Mouse (Mus musculus): ENCODE results near the gene Maml3. TPM values are rescaled to one million over a fixed set of nuclear protein-coding genes. Genes with fewer than 3 reads are reported as not detected.

The Maml3 gene
- polyA plus RNA-seq, 1 experiment from 2014 or later: 5.0 TPM

DNA sequence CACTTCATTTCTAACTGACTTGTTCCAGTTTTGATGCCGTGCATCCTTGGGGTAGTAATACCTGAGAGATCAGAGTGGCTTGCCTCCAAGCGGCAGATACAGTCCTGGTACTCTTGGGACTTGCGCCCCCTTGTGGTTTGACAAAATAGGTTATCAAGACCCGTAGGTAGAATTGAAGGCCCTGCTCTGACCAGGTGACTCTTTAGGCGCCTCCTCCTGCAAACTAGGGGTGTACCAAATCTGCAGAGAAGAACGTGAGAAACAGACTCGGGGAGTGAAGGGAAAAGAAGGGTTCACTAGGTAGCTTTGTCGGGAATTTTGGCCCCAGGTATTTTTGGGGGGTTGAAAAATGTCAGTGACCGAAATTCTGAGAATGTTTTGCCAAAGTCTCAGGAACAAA is 452.6 kb downstream of the Maml3 start:
- ATAC-seq: peak; percentile 54
- Histone ChIP-seq H3K27ac (ENCODE audit: low read length) (no peak overlapping the region), H3K9me3 (ENCODE audit: control insufficient read depth, low read length) (no peaks in the 10 kb centered on the region), H3K4me2 (ENCODE audit: low read length) (peak overlapping the region; percentile 42), H3K4me1 (replicated peaks; ENCODE audit: control insufficient read depth, insufficient read depth, low read length) (peaks cover 11% of the 10 kb centered on the region), H3K27me3 (replicated peaks; ENCODE audit: control insufficient read depth, insufficient read depth, low read length) (no peaks in the 10 kb centered on the region), H3K36me3 (ENCODE audit: control insufficient read depth, insufficient read depth) (no peaks in the 10 kb centered on the region), H3K4me3 (replicated peaks; ENCODE audit: low read length) (no peak overlapping the region; the same call in 1 of the 2 replicates), H3K9ac (replicated peaks; ENCODE audit: low read depth, low read length) (no peak overlapping the region)
- 1% methylated on average over 9 of the region's 9 CpGs for WGBS

DNA sequence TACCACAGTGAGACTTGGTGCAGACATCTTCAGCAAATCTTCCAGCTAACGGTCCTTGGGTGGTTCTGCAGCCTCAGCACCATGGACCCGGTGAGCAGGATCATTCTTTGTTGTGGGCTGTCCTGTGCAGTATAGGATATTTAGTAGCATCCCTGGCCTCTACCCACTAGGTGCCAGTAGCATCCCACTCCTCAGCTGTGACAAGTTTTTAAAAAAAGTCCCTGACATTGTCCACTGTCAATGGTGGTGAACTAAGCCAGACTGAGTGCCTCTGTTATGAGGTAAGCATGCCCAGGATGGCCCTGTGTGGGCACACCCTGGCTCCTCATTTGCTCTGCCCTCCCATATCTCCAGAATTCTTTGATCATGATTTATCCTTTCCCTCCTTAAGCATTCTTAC is 453.7 kb downstream of the Maml3 start:
- Histone ChIP-seq H3K4me1 (replicated peaks; ENCODE audit: control insufficient read depth, insufficient read depth, low read length) (peaks cover 11% of the 10 kb centered on the region), H3K9me3 (ENCODE audit: control insufficient read depth, low read length) (no peaks in the 10 kb centered on the region), H3K27ac (ENCODE audit: low read length) (no peak overlapping the region), H3K27me3 (replicated peaks; ENCODE audit: control insufficient read depth, insufficient read depth, low read length) (no peaks in the 10 kb centered on the region), H3K4me3 (replicated peaks; ENCODE audit: low read length) (no peak overlapping the region), H3K4me2 (ENCODE audit: low read length) (no peak overlapping the region), H3K9ac (replicated peaks; ENCODE audit: low read depth, low read length) (no peak overlapping the region), H3K36me3 (ENCODE audit: control insufficient read depth, insufficient read depth) (no peaks in the 10 kb centered on the region)
- 85% methylated on average over 2 of the region's 2 CpGs for WGBS
- ATAC-seq: peak; percentile 45

DNA sequence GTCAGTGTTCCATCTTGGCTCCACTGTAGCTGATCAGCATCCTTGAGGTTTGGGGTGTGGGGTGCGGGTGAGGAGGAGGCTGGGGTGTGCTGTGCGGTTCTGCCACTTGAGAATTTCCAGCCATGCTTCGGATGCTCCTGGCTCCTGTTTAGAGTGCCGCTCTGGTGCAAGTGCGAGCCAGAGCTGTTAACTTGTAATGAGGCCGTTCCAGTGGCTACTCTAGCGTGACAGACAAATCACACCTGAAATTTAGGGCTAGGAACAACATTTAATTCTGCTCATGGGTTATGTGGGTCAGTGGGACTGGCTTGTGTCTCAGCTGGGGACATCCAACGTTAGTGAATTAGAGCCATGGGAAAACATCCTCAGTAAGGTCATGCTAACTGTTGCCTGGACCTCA is 454.9 kb downstream of the Maml3 start:
- peaks cover 11% of the 10 kb centered on the region for H3K4me1 ChIP-seq (replicated peaks; ENCODE audit: control insufficient read depth, insufficient read depth, low read length)
- WGBS: 87% methylated on average over 8 of the region's 8 CpGs

DNA sequence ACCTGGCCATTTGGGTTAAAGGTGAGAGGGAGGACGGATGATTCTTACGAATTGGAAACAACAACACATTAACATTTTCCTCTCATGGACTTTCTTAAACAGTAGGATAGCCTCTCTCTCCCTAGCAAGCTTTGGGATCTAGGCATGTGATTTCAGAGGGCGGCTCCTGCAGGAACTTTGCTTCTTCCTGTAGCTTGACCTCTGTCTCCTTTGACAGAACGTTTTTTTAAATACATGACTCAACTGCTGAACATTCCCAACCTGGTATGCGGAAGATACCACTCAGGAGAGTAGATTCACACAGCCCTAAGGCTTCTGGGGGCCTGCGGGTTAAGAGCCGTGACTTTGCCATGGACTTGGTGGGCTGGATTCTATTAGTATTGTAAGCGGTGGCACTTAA is 455.4 kb downstream of the Maml3 start:
- H3K9me3 ChIP-seq (ENCODE audit: control insufficient read depth, low read length): no peaks in the 10 kb centered on the region
- H3K9ac ChIP-seq (replicated peaks; ENCODE audit: low read depth, low read length): no peak overlapping the region
- no peak overlapping the region for H3K4me3 ChIP-seq (replicated peaks; ENCODE audit: low read length)
- WGBS: 86% methylated on average over 8 of the region's 8 CpGs
- H3K36me3 ChIP-seq (ENCODE audit: control insufficient read depth, insufficient read depth): no peaks in the 10 kb centered on the region
- H3K27ac ChIP-seq (ENCODE audit: low read length): no peak overlapping the region
- no peak for ATAC-seq
- H3K4me2 ChIP-seq (ENCODE audit: low read length): no peak overlapping the region
- peaks cover 11% of the 10 kb centered on the region for H3K4me1 ChIP-seq (replicated peaks; ENCODE audit: control insufficient read depth, insufficient read depth, low read length)
- H3K27me3 ChIP-seq (replicated peaks; ENCODE audit: control insufficient read depth, insufficient read depth, low read length): no peaks in the 10 kb centered on the region

More for the DNA sequence above, 454.9 kb downstream of the Maml3 start:
- H3K4me2 ChIP-seq (ENCODE audit: low read length): no peak overlapping the region
- H3K36me3 ChIP-seq (ENCODE audit: control insufficient read depth, insufficient read depth): no peaks in the 10 kb centered on the region
- H3K4me3 ChIP-seq (replicated peaks; ENCODE audit: low read length): no peak overlapping the region
- no peak for ATAC-seq
- no peaks in the 10 kb centered on the region for H3K9me3 ChIP-seq (ENCODE audit: control insufficient read depth, low read length)
- H3K27me3 ChIP-seq (replicated peaks; ENCODE audit: control insufficient read depth, insufficient read depth, low read length): no peaks in the 10 kb centered on the region
- no peak overlapping the region for H3K9ac ChIP-seq (replicated peaks; ENCODE audit: low read depth, low read length)
- no peak overlapping the region for H3K27ac ChIP-seq (ENCODE audit: low read length)

DNA sequence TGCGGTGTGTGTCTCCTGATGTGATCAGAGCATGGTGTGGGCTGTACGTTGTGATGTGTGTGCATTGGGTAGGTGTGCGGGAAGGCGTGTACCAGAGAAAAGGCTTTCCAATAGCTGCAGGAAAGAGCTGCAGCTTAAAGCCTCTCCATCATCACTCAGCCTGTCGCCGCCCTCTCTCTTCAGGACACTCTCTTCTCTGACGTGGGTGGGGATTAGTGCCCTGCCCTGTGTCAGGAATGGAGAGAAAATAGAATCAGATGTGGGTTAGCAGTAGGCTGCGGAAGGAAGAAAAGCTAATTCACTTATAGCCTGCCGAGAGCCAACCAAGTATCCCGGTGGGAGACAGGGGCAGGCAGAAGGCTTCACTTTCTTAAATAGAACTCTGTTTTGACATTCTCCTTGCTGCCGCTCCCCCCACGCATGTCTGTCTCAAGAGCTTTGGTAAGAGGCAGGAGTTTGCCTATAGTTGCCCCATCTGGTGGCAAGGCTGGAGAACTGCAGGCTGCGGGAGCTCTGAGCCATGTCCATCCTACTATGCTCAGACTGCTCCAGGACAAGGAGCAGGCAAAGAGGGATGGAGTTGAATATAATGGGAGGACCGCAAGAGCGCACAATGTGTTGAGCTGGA is 456.7 kb downstream of the Maml3 start:
- H3K4me2 ChIP-seq (ENCODE audit: low read length): peak overlapping the region; percentile 39; the same call in 1 of the 2 replicates
- H3K4me3 ChIP-seq (replicated peaks; ENCODE audit: low read length): no peak overlapping the region
- H3K27ac ChIP-seq (ENCODE audit: low read length): no peak overlapping the region
- H3K27me3 ChIP-seq (replicated peaks; ENCODE audit: control insufficient read depth, insufficient read depth, low read length): no peaks in the 10 kb centered on the region
- ATAC-seq: peak; percentile 59
- no peak overlapping the region for H3K9ac ChIP-seq (replicated peaks; ENCODE audit: low read depth, low read length)
- H3K36me3 ChIP-seq (ENCODE audit: control insufficient read depth, insufficient read depth): no peaks in the 10 kb centered on the region
- H3K9me3 ChIP-seq (ENCODE audit: control insufficient read depth, low read length): no peaks in the 10 kb centered on the region
- peaks cover 11% of the 10 kb centered on the region for H3K4me1 ChIP-seq (replicated peaks; ENCODE audit: control insufficient read depth, insufficient read depth, low read length)
- 34% methylated on average over 15 of the region's 15 CpGs for WGBS

DNA sequence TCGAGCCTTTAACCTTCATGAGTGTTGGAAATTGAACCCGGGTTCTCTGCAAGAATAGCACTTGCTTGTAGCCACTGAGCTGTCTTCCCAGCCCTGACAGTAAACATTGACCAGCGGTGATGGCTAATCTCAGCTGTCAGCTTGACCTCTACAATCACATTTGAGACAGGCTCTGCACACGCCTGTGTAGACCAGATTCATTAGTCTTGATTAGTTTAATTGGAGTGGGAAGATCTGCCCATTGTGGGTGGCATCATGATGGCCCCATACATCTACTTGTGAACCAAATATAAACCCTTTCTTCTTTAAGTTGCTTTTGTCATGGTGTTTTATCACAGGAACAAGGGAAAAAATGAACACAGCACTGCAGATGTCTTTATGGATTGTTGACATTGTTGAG is 457.5 kb downstream of the Maml3 start:
- Histone ChIP-seq H3K9me3 (ENCODE audit: control insufficient read depth, low read length) (no peaks in the 10 kb centered on the region), H3K27ac (ENCODE audit: low read length) (no peak overlapping the region), H3K9ac (replicated peaks; ENCODE audit: low read depth, low read length) (no peak overlapping the region), H3K4me1 (replicated peaks; ENCODE audit: control insufficient read depth, insufficient read depth, low read length) (peaks cover 5% of the 10 kb centered on the region), H3K4me2 (ENCODE audit: low read length) (no peak overlapping the region), H3K27me3 (replicated peaks; ENCODE audit: control insufficient read depth, insufficient read depth, low read length) (no peaks in the 10 kb centered on the region), H3K4me3 (replicated peaks; ENCODE audit: low read length) (no peak overlapping the region), H3K36me3 (ENCODE audit: control insufficient read depth, insufficient read depth) (no peaks in the 10 kb centered on the region)
- WGBS: 88% methylated on average over 4 of the region's 4 CpGs
- ATAC-seq: no peak

DNA sequence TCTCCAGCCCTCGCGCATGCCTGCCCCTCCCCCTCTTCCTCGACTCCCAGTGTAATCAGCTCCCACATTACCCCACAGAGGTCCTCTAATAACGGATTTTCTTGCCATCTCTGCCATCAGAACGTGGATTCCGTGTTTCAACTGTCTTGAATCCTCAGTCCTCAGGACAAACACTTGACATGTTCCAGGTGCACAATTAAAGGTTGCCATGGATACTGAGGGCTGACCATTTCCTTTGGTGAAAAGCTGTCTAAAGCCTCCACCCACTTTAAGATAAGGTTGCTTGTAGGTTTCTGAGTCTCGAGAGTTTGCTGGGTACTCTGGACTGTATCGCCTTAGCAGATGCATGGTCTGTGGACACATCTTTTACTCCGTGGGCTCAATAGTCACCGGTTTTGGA is 458.6 kb downstream of the Maml3 start:
- Histone ChIP-seq H3K36me3 (ENCODE audit: control insufficient read depth, insufficient read depth) (no peaks in the 10 kb centered on the region), H3K4me3 (replicated peaks; ENCODE audit: low read length) (no peak overlapping the region), H3K4me1 (replicated peaks; ENCODE audit: control insufficient read depth, insufficient read depth, low read length) (peaks cover 3% of the 10 kb centered on the region; the same call in 1 of the 2 replicates), H3K9ac (replicated peaks; ENCODE audit: low read depth, low read length) (no peak overlapping the region), H3K27ac (ENCODE audit: low read length) (no peak overlapping the region), H3K9me3 (ENCODE audit: control insufficient read depth, low read length) (no peaks in the 10 kb centered on the region), H3K27me3 (replicated peaks; ENCODE audit: control insufficient read depth, insufficient read depth, low read length) (no peaks in the 10 kb centered on the region), H3K4me2 (ENCODE audit: low read length) (no peak overlapping the region)
- WGBS: 85% methylated on average over 10 of the region's 10 CpGs
- ATAC-seq: no peak

DNA sequence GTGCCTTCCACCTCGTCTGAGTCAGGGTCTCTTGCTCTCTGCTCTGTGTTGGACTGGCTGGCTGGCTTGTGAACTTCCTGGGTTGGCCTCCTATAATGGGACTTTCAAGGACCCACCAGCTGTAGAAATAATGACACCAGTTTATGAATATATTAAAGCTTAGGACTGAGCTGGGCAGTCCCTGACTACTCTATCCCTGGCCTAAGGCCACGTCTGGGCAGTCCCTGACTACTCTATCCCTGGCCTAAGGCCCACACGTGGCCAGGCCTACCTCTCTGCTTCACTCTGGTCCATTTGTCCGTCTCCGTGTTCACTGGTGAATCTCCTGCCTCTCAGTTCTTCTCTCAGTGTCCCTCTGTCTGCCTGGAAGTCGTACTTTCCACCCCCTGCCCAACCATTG is 459.4 kb downstream of the Maml3 start:
- WGBS: 82% methylated on average over 6 of the region's 6 CpGs
- Histone ChIP-seq H3K36me3 (ENCODE audit: control insufficient read depth, insufficient read depth) (no peaks in the 10 kb centered on the region), H3K4me1 (replicated peaks; ENCODE audit: control insufficient read depth, insufficient read depth, low read length) (peaks cover 3% of the 10 kb centered on the region; the same call in 1 of the 2 replicates), H3K9me3 (ENCODE audit: control insufficient read depth, low read length) (no peaks in the 10 kb centered on the region), H3K27me3 (replicated peaks; ENCODE audit: control insufficient read depth, insufficient read depth, low read length) (no peaks in the 10 kb centered on the region), H3K27ac (ENCODE audit: low read length) (no peak overlapping the region), H3K4me2 (ENCODE audit: low read length) (no peak overlapping the region), H3K9ac (replicated peaks; ENCODE audit: low read depth, low read length) (no peak overlapping the region), H3K4me3 (replicated peaks; ENCODE audit: low read length) (no peak overlapping the region)
- no peak for ATAC-seq

DNA sequence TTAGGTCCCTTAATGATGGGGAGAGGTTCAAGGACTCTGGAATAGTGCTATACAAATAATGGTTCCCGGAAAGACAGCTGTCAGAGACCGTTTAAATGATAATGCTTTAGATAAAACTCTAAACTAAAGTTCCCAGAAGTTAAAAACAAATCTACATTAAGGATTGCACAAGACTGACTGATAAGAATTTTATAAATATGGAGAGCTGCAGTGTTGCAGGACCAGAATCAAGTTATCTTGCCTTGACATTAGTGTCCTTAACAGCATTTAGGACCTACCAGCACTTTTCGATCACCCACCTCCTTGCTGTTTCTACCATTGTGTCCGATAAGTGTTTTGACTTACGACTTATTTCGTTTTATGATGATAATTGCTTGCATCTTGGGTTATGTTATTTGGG is 466.6 kb downstream of the Maml3 start:
- Histone ChIP-seq H3K4me1 (replicated peaks; ENCODE audit: control insufficient read depth, insufficient read depth, low read length) (peaks cover 4% of the 10 kb centered on the region), H3K27ac (ENCODE audit: low read length) (no peak overlapping the region), H3K9me3 (ENCODE audit: control insufficient read depth, low read length) (peaks cover 3% of the 10 kb centered on the region; the same call in 1 of the 2 replicates), H3K27me3 (replicated peaks; ENCODE audit: control insufficient read depth, insufficient read depth, low read length) (no peaks in the 10 kb centered on the region), H3K36me3 (ENCODE audit: control insufficient read depth, insufficient read depth) (no peaks in the 10 kb centered on the region), H3K4me3 (replicated peaks; ENCODE audit: low read length) (no peak overlapping the region), H3K9ac (replicated peaks; ENCODE audit: low read depth, low read length) (no peak overlapping the region), H3K4me2 (ENCODE audit: low read length) (no peak overlapping the region)
- WGBS: 93% methylated on average over 6 of the region's 6 CpGs
- no peak for ATAC-seq

DNA sequence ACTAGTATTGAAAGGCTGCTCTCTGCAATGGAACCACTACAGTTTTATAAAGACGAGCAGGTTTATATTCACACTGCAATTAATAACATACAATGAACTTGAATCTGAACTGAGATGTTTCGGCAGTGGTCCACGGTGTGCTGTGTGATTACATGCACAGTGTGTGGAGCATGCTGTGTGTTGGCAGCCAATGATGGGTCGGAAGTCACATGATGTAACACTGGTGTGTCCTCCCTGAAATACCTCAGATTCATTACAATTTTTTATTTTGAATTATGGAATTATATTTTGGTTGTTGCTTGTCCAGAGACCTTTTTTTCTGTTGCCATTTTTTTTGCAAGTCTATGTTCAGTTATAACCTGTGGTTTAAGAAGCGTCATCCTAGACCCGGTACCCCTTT is 467.6 kb downstream of the Maml3 start:
- no peak overlapping the region for H3K4me3 ChIP-seq (replicated peaks; ENCODE audit: low read length)
- no peak overlapping the region for H3K9ac ChIP-seq (replicated peaks; ENCODE audit: low read depth, low read length)
- no peak for ATAC-seq
- H3K9me3 ChIP-seq (ENCODE audit: control insufficient read depth, low read length): peaks cover 3% of the 10 kb centered on the region; the same call in 1 of the 2 replicates
- H3K4me2 ChIP-seq (ENCODE audit: low read length): no peak overlapping the region
- H3K36me3 ChIP-seq (ENCODE audit: control insufficient read depth, insufficient read depth): no peaks in the 10 kb centered on the region
- no peaks in the 10 kb centered on the region for H3K27me3 ChIP-seq (replicated peaks; ENCODE audit: control insufficient read depth, insufficient read depth, low read length)
- 86% methylated on average over 6 of the region's 6 CpGs for WGBS
- peaks cover 4% of the 10 kb centered on the region for H3K4me1 ChIP-seq (replicated peaks; ENCODE audit: control insufficient read depth, insufficient read depth, low read length)
- H3K27ac ChIP-seq (ENCODE audit: low read length): no peak overlapping the region
